Mouse (Mus musculus): ENCODE data around the gene Impg1.

DNA sequence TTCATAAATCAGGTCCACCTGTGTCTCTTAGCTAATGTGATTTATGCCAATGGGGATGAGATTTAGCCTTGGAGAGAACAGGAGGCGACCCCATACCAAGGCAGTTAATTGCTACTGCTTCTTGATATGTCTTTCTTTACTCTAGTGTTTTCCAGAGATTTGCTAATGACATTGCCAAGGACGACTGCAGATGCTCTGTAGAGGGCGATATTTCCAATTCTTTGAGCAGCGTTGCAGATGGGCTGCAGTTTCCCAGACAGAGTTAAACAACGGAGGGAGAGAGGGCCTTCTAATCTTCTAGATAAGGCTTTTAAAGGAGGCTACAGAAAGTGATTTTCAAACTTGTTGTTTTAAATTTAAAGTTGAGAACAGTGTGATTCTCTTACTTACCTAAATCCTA, 78.8 kb downstream of the Impg1 start:
- TF ChIP-seq CTCF (IDR thresholded peaks at IDR 0.05; ENCODE audit: control insufficient read depth, insufficient read depth, low read length) (no peak), POLR2A (IDR thresholded peaks at IDR 0.05; ENCODE audit: borderline replicate concordance, control insufficient read depth, low read depth, low read length) (no peak)

Data from bone marrow, adult 2 months (tissue).